Mouse (Mus musculus): ENCODE results near the gene Tnfrsf14.
A peak's percentile ranks its signal among the peaks of the same experiment; 100 is the strongest.

Tnfrsf14 gene

GRCm38 (mm10) chr4:154916662-154917061 is 11.7 kb downstream of the Tnfrsf14 start:
- DNase-seq (ENCODE audit: low spot score in 2 of 2) = no peak

DNA sequence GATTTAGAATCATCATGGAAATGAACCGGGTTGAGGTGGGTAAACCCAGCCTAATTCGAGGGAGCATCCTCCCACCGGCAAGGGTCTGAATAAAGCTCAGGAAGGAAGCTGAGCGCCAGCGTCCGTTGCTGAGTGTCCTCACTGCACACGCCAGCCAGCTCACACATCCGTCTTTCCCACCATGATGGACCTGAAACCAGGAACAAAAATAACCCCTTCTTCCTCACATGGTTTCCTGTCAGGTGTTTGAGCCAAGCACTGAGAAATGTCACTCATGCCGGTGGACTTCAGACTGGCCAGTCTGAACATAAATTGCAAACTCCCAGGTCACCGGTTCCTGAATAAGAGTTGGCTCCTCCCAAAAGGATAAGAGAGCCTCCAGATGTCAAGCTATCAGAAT is 13.1 kb downstream of the Tnfrsf14 start:
- DNase-seq (ENCODE audit: low spot score in 2 of 2) = no peak

- DNase-seq (ENCODE audit: low spot score in 2 of 2) = no peak
Observed at GRCm38 (mm10) chr4:154914707-154915106, 13.7 kb downstream of the Tnfrsf14 start.

DNA sequence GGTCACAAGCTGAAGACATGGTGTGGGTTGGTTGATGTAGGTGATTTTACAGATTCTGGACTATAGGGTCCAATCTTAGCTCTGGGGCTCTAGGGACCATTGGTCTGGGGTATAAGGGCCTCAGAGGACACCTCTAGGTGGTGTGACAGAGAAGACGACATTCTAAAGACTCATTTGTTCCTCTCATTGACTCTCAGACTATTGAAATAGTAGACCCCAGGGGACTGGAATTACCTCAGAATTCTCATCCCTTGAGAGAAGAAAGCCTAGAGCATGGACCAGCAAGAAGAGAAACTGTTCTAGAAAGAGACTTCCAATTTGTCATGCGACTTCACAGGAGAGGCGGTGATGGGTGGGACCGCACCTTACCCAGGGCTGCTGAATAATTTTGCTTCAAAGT is 14.1 kb downstream of the Tnfrsf14 start:
- no peak for DNase-seq (ENCODE audit: low spot score in 2 of 2)

DNA sequence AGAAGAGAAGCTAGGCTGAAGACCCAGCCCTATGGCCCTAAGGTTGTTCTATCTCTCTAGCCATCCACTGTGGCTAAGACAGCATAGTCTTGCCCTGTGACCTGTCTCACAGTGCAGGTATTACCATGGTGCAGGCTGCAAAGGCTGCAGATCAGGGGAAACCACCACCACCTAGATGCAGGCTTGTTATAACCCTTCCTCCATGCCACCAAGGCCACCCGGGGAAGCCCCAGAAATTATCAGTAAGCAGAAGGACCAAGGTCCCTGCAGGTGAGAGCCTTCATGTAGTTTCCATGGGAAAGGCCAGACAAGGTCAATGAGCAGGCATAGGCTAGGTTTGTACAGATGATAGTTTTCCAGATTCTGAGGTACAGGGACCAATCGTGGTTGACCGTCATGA is 14.5 kb downstream of the Tnfrsf14 start:
- DNase-seq (ENCODE audit: low spot score in 2 of 2) = no peak

DNA sequence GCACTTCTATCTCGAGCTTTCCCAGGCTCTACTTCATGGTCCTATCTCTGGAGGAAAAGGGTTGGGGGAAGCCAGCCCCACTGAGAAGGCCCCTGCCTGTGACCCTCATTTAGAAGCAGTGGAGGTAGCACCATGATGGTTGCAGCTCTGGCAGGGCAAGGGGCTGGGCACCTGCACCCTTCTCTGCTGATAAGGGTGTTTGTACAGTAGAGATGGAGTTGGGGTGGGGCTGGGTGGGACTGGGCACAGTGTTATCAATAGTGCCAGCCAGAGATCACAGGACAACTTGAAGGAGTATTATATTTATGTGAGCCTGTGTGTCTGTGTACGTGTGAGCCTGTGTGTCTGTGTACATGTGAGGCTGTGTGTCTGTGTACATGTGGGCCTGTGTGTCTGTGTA is 16.7 kb downstream of the Tnfrsf14 start:
- no peak for DNase-seq (ENCODE audit: low spot score in 2 of 2)

DNA sequence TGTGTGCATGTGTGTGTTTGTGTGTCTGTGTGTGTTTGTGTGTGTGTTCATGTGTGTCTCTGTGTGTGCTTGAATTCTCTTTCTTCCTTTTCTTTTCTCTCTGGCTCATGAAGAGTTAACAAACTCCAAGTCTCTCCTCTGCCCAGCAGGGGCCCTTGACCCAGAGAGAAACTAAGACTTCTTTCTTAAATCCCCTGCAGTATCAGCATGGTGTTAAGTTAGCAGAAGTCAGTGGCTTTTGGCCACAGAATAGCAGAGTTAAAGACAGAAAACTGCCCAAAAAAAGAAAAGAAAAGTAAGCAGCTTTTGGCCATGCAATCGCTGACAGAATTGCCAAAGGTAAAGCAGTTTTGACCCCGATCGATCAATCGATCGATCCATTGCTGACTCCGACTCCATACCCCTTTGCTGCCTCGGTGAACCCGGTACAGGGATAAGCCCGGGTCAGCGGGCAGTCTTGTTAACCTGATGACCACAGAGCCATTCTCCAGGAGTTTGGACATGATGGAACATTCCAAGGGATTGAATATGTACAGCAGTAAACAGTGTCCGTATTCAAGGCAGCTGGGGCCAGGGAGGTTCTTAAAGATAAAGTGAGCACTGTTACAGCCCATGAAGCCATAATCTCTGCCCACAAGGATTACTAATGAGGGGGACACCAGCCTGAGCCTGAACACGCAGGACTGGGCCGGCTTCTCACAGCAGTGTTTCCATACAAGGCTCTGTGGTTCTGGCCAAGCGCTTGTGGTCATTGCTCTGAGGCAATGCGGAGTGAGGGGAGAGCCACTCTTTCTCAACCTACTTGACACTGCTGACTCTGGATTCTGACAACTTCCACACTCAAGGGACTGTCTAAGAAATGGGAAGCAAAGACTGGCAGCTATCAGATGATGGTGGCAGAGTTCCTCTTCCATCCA is 17.5 kb downstream of the Tnfrsf14 start:
- DNase-seq (ENCODE audit: low spot score in 2 of 2) = no peak

GRCm38 (mm10) chr4:154908490-154908889 is 19.9 kb downstream of the Tnfrsf14 start:
- DNase-seq (ENCODE audit: low spot score in 2 of 2) = no peak

GRCm38 (mm10) chr4:154907833-154908232 is 20.5 kb downstream of the Tnfrsf14 start:
- DNase-seq (ENCODE audit: low spot score in 2 of 2) = peak in 1 of 2 experiments; percentile 71

DNA sequence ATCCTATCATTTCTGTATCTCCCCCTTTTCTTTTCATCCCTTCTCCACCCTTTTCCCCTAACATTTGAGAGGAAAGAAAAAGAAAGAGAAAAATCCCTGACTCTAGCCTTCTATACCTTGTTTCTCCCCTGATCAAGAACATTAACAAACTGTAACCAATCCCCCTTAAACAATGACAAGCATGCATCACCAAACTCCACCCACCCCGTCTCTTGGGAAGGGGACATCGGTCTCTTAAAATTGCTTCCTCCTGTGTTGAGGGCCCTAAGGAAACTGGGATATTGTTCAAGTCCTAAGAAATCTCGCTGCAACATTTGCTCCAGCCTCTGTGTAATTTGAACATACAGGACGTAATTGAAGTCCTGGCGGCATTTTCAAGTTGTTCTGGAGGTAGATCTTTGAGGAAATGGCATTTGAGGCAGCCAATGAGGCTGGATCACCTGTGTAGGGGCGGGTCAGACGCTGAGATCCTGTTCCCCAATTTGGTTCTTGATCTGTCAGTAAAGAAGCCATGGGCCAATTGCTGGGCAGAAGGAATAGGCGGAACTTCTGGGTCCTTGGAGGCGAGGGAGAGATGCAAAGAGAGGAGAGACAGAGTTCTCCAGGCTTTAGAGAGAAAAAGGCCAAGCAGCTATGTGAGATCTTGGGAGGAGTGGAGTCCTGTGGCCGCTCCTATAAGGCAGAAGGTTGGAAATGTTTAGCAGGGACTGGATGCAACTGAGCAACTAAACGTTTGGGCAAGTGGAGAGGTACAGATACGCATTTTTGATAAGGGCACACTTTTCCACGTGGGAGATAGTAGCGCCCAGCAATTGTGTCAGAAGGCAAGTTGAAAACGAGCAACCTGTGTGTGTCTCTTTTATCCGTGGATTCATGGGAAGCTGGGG is 23.9 kb downstream of the Tnfrsf14 start:
- DNase-seq (ENCODE audit: low spot score in 2 of 2) = peak; percentile 80

GRCm38 (mm10) chr4:154902371-154902770 is 26.0 kb downstream of the Tnfrsf14 start:
- no peak for DNase-seq (ENCODE audit: low spot score in 2 of 2)

GRCm38 (mm10) chr4:154898506-154899446 is 29.6 kb downstream of the Tnfrsf14 start, which contains the start of gene Fam213b:
Gene Fam213b (minus strand): TSS chr4:154899135.
- DNase-seq (ENCODE audit: low spot score in 2 of 2) = peak; percentile 60 to 83

- no peak for DNase-seq (ENCODE audit: low spot score in 2 of 2)
Observed at GRCm38 (mm10) chr4:154897676-154898465, 30.5 kb downstream of the Tnfrsf14 start.

GRCm38 (mm10) chr4:154895549-154895948 is 32.8 kb downstream of the Tnfrsf14 start:
- DNase-seq (ENCODE audit: low spot score in 2 of 2) = no peak

DNA sequence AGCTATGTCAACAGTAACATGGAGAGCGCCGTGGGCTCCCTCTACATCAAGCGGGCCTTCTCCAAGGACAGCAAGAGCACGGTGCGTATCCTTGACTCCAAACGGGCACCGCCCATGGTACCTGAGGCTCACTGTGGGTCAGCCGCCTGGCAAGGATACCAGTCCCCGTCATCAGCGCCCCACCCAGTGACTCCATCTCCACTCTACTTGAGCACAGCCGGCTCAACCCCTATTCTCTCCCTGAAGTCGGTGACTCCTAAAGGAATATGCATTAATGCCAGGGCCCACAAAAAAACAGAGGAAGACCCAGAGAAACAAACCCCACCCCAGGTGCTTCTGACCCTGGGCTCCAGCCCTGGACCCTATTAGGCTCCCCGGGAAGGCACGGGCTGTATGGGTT is 37.5 kb downstream of the Tnfrsf14 start:
- DNase-seq (ENCODE audit: low spot score in 2 of 2) = no peak

GRCm38 (mm10) chr4:154887593-154888250 is 40.6 kb downstream of the Tnfrsf14 start:
- DNase-seq (ENCODE audit: low spot score in 2 of 2) = no peak

GRCm38 (mm10) chr4:154886876-154887592 is 41.3 kb downstream of the Tnfrsf14 start:
- no peak for DNase-seq (ENCODE audit: low spot score in 2 of 2)

DNA sequence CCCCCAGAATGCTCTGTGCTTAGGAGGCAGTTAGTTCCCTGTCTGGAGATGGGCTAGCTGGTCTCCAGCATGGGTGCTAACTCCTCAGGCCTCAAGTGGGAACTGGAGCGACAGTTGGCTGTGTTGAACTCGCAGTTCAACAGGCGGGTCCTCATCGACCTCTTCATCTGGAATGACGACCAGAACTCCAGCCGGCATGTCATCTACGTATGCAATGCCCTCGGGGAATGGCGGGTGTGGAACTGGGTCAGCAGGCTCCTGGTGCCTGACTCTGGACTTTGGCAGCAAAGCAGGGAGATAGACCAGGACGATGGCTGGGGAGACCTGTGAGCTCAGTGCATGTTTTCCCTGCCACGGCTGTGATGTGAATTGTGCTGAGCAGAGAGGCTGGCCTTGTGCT is 42.9 kb downstream of the Tnfrsf14 start:
- DNase-seq (ENCODE audit: low spot score in 2 of 2) = no peak

DNA sequence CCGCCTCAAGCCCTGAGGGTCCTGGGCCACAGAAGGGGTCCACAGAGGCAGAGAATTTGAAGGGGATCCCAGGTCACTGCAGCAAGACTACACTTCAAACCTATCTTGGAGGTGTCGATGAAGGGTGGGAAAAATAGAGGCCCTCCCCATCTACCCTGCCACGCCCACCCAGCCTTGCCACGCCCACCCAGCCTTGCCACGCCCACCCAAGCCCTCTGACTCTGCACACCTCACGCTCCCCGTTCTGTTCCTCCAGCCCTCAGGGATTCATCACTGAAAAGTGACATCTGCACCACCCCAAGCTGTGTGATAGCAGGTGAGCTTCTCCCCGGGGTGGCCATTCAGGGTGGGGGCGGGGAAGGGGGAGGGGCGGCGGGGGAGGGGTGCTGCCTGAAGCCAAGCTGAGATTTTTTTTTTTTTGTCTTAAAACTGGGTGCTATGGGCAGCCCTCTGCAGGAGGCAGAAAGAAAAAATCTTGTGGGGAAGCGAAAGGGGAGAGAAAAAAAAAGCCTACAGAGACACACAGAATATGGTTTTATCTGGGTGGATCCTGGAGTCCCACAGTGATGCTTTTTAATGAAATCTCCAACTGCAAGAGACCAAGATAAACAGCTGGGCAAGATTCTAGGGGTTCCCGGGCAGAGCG is 46.2 kb downstream of the Tnfrsf14 start:
- no peak for DNase-seq (ENCODE audit: low spot score in 2 of 2)

Data from urinary bladder, postnatal 36 days (tissue).